Mouse (Mus musculus) brown adipose tissue, adult 24 weeks (tissue): ENCODE measurements around the gene Mapk8ip1. TPM values are rescaled to one million over a fixed set of nuclear protein-coding genes. Genes with fewer than 3 reads are reported as not detected.

Experiments
- H3K27ac ChIP-seq: fragments of 200-500 bp; replicated peaks from 2 replicates; pipeline ENCODE4 v1.5.1; 2012; ENCODE audit warnings: low read depth, mild to moderate bottlenecking, low read length
- H3K4me1 ChIP-seq: fragments of 200-500 bp; 2 replicates; pipeline ENCODE4 v1.6.1; 2012; ENCODE audit warnings: low read length, mixed read lengths; ENCODE audit not compliant: control insufficient read depth, insufficient read depth, insufficient read length
- H3K4me3 ChIP-seq: fragments of 200-500 bp; 2 replicates; pipeline ENCODE4 v1.5.1; 2012; ENCODE audit warnings: low read depth, mild to moderate bottlenecking, low read length, moderate library complexity; ENCODE audit not compliant: insufficient read depth
- polyA plus RNA-seq: library from polyadenylated mRNA; stranded (reverse); fragments of >200 nt; gene quantifications from 2 replicates; pipeline ENCODE4 v1.2.4, GENCODE M21; 2012; ENCODE audit not compliant: missing spikeins, insufficient read depth, insufficient read length

Gene Mapk8ip1
- polyA plus RNA-seq, 1 experiment: 9.6 TPM

DNA sequence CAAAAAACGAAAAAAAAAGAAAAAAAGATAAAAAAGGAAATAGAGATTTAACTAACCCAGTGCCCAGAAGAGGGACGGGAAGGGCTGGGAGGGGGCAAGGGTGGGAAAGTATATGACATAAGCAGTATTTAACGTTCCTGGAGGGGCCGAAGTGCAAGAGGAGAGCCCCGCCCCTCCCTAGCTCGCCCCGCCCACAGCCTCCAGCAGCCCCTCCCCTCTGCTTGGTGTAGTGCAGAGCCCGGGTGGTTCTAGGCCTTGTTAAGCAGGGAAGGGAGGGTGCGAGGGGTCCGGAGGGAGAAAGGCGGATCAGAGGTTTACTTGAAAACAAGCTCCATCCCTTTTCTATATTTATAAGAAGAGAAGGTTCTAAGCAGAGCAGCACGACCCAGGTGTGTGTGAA, 40.2 kb downstream of the Mapk8ip1 start:
- Histone ChIP-seq H3K4me3 (no peak overlapping the region), H3K4me1 (no peaks in the 10 kb centered on the region)

DNA sequence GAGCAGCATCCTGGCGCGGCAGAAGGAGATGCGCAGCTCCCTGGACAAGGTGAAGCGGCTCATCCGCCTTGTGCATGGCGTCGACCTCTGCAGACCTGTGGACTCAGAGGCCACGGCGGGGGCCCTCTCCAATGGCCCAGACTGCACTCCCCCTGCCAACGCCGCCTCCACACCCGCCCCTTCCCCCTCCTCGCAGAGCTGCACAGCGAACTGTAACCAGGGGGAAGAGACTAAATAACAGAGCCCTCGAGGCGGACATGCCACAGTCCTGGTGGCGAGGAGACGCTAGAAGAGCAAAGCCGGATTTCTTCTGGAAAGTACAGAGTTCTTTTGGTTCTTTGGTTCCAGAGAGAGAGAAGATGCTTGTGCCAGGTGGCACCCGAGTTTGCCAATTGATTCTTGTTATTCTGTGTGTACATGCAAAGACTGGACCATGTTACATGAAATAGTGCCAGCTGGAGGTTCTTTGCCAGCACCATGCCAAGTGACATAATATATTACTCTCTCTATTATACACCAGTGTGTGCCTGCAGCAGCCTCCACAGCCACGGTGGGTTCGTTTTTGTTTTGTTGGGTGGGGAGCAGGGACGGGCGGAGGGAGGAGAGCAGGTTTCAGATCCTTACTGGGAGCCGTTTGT, 40.8 kb downstream of the Mapk8ip1 start:
- no peaks in the 10 kb centered on the region for H3K4me1 ChIP-seq
- H3K4me3 ChIP-seq: no peak overlapping the region
- no peak overlapping the region for H3K27ac ChIP-seq

More for the DNA sequence above, 40.2 kb downstream of the Mapk8ip1 start:
- no peak overlapping the region for H3K27ac ChIP-seq

GRCm38 (mm10) chr2:92359301-92359700, 41.8 kb downstream of the Mapk8ip1 start:
- no peak overlapping the region for H3K27ac ChIP-seq
- no peak overlapping the region for H3K4me3 ChIP-seq
- no peaks in the 10 kb centered on the region for H3K4me1 ChIP-seq

GRCm38 (mm10) chr2:92354224-92354623, 46.8 kb downstream of the Mapk8ip1 start:
- Histone ChIP-seq H3K27ac (peak overlapping the region; percentile 75), H3K4me1 (peaks cover 9% of the 10 kb centered on the region), H3K4me3 (no peak overlapping the region)

DNA sequence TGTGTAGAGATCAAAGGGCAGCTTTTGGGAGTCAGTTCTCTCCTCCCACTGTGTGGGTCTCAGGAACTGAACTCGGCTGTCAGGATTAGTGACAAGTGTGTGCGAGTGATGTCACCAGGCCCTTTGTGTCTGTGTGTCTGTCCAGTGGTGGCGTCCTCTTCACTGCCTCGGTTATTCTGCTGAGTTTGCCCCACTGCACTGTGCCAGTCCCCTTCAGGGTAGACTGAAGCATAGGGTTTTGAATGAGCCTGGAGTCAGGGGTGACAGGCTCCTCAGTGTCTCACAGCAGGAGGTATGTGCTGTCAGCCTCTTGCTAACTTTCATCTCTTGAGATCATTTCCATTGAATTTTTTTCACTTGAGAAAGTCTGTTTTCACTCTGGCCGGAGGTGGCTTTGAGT, 47.7 kb downstream of the Mapk8ip1 start:
- H3K27ac ChIP-seq: peak overlapping the region; percentile 33; the same call in 1 of the 2 replicates
- H3K4me1 ChIP-seq: peaks cover 9% of the 10 kb centered on the region
- H3K4me3 ChIP-seq: no peak overlapping the region

- Histone ChIP-seq H3K27ac (no peak overlapping the region), H3K4me3 (no peak overlapping the region), H3K4me1 (peaks cover 9% of the 10 kb centered on the region)
Observed at GRCm38 (mm10) chr2:92350686-92351085, 50.4 kb downstream of the Mapk8ip1 start.

DNA sequence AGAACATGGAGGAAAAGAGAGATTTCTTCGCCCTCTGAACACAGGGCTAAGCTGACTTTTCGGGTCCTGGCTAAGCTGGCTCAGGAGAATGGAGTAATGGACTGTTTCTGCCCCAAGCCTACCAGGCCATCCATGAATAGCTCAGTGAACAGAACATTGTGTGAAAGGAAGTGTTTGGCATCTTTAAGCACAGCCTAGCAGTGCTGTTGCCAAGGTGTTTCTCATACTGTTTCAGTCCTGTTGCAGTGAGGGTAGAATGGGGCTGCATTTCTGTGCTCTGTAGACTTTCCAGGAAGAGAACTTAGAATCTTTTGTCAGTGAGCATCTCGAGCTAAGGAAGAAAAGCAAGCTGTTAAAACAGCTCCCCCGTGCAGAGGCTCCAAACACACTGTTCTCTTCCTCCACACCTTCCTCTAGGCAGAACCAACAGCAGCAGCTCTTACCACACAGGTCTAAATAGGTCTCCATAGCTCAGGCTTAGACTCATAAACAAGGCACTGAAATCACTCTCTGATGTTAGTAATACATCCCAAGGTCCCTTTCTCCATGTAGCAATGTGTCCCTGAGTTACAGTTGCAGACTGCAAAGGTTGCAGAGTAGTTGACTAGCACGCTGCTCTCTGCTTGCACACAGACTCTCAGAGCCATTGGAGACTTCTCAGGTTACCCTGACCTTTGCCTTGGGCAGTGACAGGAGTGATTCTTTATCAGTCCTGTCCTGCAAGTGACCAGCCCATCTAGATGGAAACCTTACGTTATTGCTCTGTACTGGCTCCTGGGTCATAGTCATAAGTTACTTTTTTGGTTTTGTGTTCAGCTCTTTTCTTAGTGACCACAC, 51.3 kb downstream of the Mapk8ip1 start:
- Histone ChIP-seq H3K4me3 (no peak overlapping the region), H3K27ac (no peak overlapping the region), H3K4me1 (peaks cover 9% of the 10 kb centered on the region)

DNA sequence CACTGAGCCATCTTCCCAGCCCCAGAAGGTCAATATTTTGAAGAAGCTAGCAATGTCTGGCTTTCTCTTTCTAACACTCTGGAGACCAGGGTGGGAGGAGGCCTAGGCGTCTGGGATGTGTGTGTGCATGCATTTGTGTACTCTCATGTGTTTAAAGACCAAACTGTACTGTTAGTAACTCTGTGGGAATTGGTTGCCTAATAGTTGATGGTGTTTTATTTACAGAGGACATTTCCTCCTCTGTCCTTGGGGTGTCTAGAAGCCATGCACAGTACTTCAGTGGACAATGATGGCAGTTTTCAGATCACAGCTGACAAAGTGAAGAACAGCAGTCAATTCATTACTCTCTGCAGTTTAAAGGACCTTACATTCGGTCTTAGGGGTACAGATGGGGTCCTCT, 53.9 kb downstream of the Mapk8ip1 start:
- no peaks in the 10 kb centered on the region; the same call in 1 of the 2 replicates for H3K4me1 ChIP-seq
- H3K4me3 ChIP-seq: no peak overlapping the region
- no peak overlapping the region for H3K27ac ChIP-seq

- H3K27ac ChIP-seq: no peak overlapping the region
- no peaks in the 10 kb centered on the region for H3K4me1 ChIP-seq
- no peak overlapping the region for H3K4me3 ChIP-seq
Observed at GRCm38 (mm10) chr2:92342418-92342817, 58.6 kb downstream of the Mapk8ip1 start.

Other genes starting within 250 kb of the Mapk8ip1 start
- 78.2 and 89.5 TPM in 2 replicates for gene Pex16, start 26.6 kb downstream of the Mapk8ip1 start, polyA plus RNA-seq
- gene Large2, start 26.4 kb downstream of the Mapk8ip1 start, polyA plus RNA-seq: 1.9 TPM in 1 of 2 replicates, not detected in the other
- gene 1700029I15Rik, start 18.7 kb downstream of the Mapk8ip1 start, polyA plus RNA-seq: 3.3 and 4.1 TPM in 2 replicates
- gene Cry2, start 32.8 kb upstream of the Mapk8ip1 start, polyA plus RNA-seq: 11.7 and 14.6 TPM in 2 replicates
- 2.9 and 5.5 TPM in 2 replicates for gene Slc35c1, start 59.3 kb upstream of the Mapk8ip1 start, polyA plus RNA-seq
- gene Chst1, start 198.4 kb upstream of the Mapk8ip1 start, polyA plus RNA-seq: 6.7 and 7.8 TPM in 2 replicates